Mouse (Mus musculus) layer of hippocampus, postnatal 14 days (tissue): ENCODE data around the gene Flywch2. TPM values are rescaled to one million over a fixed set of nuclear protein-coding genes. Genes with fewer than 3 reads are reported as not detected.
A peak's percentile ranks its signal among the peaks of the same experiment; 100 is the strongest.

Experiments used
- DNase-seq, 2 experiments: peaks; one replicate each; pipeline ENCODE4 v3.0.0; 2021 to 2022; ENCODE audit warnings: low spot score in 2 of 2, mixed read lengths in 1 of 2
- total RNA-seq, 2 experiments: library from RNA; stranded (reverse); gene quantifications; 2 replicates each; pipeline ENCODE4 v1.2.3; 2021

Gene Flywch2
- total RNA-seq, 2 experiments from 2014 or later, result 24.5 to 25.3 TPM

DNA sequence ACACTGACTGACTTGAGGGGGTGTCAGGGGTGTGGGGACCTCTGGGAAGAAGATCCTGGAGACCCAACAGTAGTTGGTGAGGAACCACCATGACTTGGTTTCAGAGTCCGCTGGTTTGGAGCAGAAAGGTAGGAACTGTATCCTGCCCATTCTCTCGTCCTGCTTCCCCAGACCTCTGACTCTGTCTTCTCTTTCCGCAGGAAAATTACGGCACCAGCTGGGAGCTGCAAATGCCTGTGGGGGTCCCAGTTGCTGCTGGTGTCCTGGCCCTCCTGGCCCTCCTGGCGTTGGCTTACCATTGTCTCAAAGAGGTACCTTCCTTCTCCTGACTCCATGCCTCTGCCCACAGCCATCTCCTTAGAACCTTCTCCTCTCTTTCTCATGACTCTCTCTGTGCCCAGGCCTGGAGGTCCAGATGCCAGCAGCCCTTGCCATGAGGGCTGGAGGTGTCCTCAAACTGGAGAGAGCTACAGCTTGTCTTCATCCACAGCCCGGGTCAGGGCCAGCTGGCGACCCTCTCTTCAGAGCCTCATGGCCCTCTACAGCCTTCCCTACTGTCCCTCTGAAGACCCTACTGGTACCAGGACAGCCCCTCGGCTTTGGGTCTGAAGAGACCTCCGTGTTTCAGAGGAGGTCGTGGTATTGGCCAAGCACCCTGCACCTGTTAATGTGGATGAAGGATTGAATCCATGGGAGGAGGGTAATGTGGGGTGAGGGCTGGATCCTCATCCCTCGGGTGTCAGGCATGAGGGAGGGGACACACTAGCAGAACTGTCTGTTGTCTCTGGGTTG, 36.3 kb downstream of the Flywch2 start:
- DNase-seq, result no peak

GRCm38 (mm10) chr17:23748631-23749391, 37.1 kb downstream of the Flywch2 start:
- DNase-seq, result peak; percentile 64 to 83

DNA sequence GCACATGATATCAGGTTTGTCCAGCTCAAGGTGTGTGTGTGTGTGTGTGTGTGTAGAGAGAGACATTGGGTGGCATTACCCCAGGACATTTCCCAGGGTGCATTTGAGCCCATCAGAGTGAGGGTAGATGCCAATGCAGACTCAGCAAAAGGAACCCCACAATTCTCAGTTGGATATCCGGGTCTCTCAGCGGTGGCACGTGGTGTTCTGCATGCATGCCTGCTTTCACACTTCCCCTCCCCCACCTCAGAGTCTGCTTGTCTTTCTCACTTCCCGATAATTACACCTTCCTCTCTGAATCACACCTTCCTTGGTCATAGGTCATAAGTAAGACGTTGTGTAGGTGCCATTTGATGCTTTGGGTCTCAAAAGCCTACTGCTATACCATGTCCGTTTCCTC, 37.9 kb downstream of the Flywch2 start:
- no peak for DNase-seq

DNA sequence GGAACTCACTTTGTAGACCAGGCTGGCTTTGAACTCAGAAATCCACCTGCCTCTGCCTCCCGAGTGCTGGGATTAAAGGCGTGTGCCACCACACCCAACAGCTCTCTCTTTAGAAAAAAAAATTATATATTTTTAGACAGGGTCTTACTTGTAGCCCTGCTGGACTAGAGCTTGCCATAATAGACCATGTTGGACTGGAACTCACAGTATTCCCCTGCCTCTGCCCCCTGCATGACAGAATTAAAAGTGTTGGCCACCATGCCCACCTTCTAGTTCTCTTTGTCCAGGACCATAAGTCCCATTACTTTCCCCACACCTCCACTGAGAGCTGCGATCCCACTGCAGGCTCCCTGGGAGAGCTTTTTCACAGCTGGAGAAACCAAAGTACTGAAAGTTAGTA, 38.4 kb downstream of the Flywch2 start:
- no peak for DNase-seq

DNA sequence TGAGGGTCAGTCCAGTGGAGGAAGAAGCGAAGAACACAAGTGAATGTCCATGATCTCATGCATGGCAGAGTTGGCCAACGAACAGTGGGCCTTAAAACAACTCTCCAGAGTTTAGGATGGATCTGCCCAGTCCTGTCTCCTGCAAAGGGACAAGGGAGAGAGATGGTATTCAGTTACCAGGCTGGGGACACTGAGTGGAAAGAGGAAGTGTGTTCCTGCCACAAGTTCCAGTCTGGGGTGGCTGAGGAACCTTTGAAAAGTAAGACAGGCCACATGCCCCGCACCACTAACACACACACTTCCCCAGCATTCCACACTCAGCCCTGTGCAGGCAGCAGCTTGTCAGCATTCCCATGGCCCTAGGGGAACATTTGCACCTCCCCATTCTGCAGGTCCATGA, 39.1 kb downstream of the Flywch2 start:
- no peak for DNase-seq

GRCm38 (mm10) chr17:23746311-23746710, 39.6 kb downstream of the Flywch2 start:
- DNase-seq, result no peak

DNA sequence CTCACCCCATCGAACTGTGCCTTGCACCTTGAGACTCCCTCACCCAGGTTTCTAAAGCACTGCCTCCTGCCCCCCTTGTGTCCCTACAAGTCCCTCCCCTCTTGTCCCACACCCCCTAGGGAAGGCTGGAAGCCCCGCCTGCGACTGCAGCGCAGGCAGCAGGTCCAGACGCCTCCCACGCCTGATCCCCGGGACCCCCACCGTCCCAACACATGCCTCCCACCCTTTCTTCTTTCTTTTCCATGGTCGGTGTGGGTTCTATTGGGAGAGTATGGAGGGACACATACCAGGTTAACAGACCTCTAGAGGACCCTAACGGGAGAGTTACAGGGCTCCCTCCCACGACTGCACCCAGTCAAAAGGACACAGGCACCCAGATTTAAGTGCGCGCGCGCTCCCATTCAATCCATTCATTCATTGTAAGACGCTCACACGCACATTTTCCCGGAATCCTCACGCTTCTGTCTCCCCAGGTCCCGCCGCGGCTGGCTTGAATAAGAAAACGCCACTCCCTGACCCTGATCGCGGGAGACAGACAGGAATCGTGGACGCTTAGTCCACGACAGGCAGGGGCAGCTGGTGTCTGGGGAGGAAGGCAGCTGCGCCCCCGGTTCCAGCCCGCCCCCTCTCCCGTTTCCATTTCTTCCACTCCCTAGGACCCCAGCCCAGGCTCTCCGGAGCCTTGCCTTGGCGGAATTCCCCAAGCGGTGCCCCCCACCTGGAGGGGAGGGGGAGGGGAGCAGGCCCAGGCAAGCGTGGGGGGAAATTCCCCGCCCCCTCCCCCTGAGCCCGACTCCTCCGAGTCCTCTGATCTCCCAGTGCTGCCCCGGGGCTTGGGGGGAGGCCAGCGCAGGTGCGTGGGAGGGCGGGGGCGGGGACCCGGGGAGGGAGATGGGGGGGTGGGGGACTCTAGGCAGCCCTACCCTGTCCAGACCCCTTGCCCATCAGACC, 40.3 kb downstream of the Flywch2 start, which contains the start of gene Kremen2:
TSS of gene Kremen2 (minus strand) at position 533 of the 951 bp plus-strand sequence.
- DNase-seq, result no peak

DNA sequence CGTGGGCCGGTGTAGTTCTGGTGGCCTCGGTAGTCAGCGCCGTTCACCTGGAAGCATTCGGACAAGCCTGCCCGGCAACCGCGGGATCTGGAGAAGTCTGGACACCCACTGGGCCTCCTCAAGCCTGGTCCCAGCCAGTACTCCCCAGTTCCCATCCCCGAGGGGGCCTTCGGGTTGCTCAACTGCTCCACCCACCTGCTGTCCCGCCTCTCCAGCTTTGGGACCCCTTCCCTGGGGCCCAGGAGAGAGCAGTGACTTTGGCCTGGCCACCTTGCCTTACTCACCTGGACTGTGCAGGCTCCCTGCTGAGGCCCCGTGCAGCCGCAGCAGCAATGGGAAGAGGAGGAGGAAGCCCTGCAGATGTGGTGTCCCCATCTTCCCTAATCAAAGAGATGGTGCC, 41.2 kb downstream of the Flywch2 start:
- no peak for DNase-seq

DNA sequence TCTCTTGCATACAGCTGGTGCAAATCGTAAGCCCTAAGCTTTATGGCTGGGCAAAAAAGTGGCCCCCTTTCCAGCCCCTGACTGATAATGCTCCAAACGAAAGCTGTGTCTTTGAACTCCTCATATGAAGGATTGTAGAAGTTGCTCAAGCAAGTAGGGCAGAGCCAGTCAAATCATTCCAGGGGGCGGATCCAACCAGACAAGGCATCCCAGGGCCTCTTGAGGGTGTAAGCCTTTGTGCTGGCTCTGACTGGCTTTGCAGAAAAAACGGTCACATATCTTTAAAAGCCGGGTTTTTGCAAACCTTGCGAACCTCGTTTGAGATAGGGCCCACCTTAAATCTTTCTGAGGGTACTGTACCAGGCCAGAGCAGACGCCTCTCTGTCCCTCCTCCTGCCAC, 41.8 kb downstream of the Flywch2 start:
- DNase-seq, result no peak

GRCm38 (mm10) chr17:23742941-23743340, 42.9 kb downstream of the Flywch2 start:
- DNase-seq, result no peak

DNA sequence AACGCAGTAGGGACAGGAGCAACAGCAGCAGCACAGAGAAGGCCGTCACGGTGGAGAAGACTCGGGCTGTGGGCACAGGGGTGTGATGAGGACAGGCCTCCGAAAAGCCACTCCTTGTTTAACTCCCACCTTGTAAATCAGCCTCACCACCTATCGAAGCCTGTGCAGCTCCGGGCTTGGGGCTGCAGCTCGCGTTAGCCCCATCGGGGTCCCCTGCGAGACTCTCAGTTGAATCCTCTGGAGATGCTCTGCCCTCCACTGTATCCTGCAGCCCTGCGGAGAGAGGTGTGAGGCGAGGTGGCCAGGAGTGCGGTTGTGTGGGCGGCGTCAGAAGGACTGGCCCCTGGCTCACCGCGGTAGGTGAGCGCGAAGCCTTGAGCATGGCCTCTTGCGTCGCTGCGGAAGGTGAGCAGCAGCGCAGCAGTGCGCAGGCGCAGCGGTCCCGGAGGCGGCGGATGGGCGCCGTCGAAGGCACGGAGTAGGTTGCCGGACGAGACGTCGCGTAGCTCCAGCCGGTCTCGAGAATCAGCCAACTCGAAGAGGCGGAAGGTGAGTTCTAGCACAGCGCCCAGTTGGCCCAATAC, 43.6 kb downstream of the Flywch2 start:
- no peak for DNase-seq

DNA sequence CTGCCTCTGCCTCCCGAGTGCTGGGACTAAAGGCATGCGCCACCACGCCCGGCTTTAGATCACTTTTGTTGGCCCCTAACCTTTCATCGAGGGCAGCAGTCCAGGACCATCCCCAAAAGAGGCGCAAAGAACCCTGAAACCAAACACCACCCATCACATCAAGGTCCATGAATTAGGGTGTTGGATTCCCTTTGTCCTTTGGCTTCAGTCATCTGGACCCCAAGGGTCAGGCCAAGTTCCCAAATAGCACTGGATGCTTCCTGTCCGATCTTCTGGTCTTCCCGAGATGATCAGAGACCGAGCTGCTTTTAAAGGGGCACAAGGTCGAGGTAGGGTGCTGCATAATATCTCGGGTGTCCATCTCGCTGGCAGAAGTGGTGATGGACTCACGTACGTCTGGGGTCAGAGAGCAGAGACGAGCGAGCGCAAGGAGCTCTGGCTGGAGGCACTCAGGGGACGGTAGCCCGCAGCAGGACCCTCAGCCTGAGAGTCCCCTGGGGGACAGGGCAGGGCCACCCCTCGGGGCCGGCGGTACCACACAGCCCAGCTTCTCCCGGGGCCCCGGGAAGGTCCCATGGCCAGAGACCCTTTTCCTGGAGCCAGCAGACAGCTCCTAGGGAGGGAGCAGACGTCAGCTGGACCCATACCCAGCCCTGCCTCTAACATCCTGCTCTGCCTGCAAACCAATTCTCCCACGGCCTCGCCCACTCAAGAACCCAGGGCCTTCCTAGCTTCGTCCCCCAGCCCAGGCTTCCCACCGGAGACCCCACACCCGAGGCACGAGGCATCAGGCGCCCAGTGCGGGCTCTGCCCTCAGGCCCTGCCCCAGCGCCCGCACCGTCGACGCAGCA, 44.3 kb downstream of the Flywch2 start:
- DNase-seq, result no peak

GRCm38 (mm10) chr17:23740598-23741021, 45.3 kb downstream of the Flywch2 start, which contains the start of gene Paqr4:
Gene Paqr4 (minus strand): TSS chr17:23740867.
- no peak for DNase-seq

GRCm38 (mm10) chr17:23740136-23740584, 45.7 kb downstream of the Flywch2 start:
- DNase-seq, result peak; percentile 85 to 94

- peak in 1 of 2 experiments; percentile 41 for DNase-seq
These were observed 46.4 kb downstream of the Flywch2 start for GRCm38 (mm10) chr17:23739202-23740135.

DNA sequence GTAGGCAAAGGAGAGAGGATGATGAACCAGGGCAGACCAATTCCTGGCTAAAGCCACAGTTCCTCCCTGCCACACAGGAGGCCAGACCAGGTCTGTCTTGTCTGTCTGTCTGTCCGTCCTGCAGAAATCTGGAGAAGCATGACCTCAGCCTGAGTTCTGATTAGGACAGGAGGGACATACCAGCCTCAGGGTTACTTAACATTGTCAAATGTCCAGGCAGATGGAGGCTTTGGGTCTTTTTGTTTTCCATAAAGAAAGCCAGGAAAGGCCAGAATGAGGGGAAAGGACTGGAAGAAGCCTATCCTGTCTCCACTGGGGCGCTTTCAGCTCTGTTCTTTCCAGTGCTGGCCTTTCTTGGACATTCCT, 47.1 kb downstream of the Flywch2 start:
- DNase-seq, result no peak

GRCm38 (mm10) chr17:23737493-23738445, 48.1 kb downstream of the Flywch2 start:
- no peak for DNase-seq
